Mouse (Mus musculus) liver, adult 2 months (tissue): ENCODE data around the gene Becn1.

Experiments used
- CTCF ChIP-seq: fragments of 200-500 bp; IDR thresholded peaks from 2 replicates; pipeline ENCODE4 v1.5.1; 2011; ENCODE audit warnings: low read depth, low read length, control low read depth
- POLR2A ChIP-seq: fragments of 200-500 bp; IDR thresholded peaks from 2 replicates; pipeline ENCODE4 v1.6.1; 2011; ENCODE audit warnings: low read length, control low read depth; ENCODE audit not compliant: insufficient read depth; ENCODE audit errors: extremely low read depth

GRCm38 (mm10) chr11:101347083-101347775, 45.1 kb upstream of the Becn1 start:
- TF ChIP-seq POLR2A (no peak), CTCF (0 out of 2 replicates have a peak, but pooled peaks have one; percentile 27)
